Mouse (Mus musculus): ENCODE results near the gene Jarid2. TPM values are rescaled to one million over a fixed set of nuclear protein-coding genes. Genes with fewer than 3 reads are reported as not detected.
"Not testable (repeated sequence)": the region's sequence is repeated elsewhere in the genome, so short reads cannot be mapped to it uniquely, and the experiment has no call there.

The Jarid2 gene
- total and polyA plus RNA-seq, 2 experiments from 2014 or later, result 16.5 to 22.2 TPM

GRCm38 (mm10) chr13:44715187-44715885, 13.9 kb upstream of the Jarid2 start:
- Histone ChIP-seq H3K4me2 (ENCODE audit: low read depth) (no peak overlapping the region), H3K36me3 (ENCODE audit: insufficient read depth) (no peaks in the 10 kb centered on the region), H3K27me3 (ENCODE audit: insufficient read depth, low read length) (no peaks in the 10 kb centered on the region), H3K9me3 (ENCODE audit: low read length) (no peaks in the 10 kb centered on the region), H3K9ac (no peak overlapping the region), H3K27ac (ENCODE audit: low read depth, low read length) (no peak overlapping the region), H3K4me1 (ENCODE audit: insufficient read depth) (no peaks in the 10 kb centered on the region), H3K4me3 (ENCODE audit: low read depth, low read length) (no peak overlapping the region)
- no peak for TF ChIP-seq CTCF (IDR thresholded peaks at IDR 0.05; ENCODE audit: low read depth)
- DNase-seq, result peak; percentile 36
- 10% methylated on average over 10 of the region's 10 CpGs for WGBS
- peak; percentile 66 for ATAC-seq

- no peak overlapping the region for H3K4me3 ChIP-seq (ENCODE audit: low read depth, low read length)
- H3K9me3 ChIP-seq (ENCODE audit: low read length), result no peaks in the 10 kb centered on the region
- DNase-seq, result no peak
- no peak for TF ChIP-seq CTCF (IDR thresholded peaks at IDR 0.05; ENCODE audit: low read depth)
- H3K4me1 ChIP-seq (ENCODE audit: insufficient read depth), result no peaks in the 10 kb centered on the region
- 96% methylated on average over 9 of the region's 9 CpGs for WGBS
- H3K27ac ChIP-seq (ENCODE audit: low read depth, low read length), result no peak overlapping the region
- H3K4me2 ChIP-seq (ENCODE audit: low read depth), result no peak overlapping the region
- no peaks in the 10 kb centered on the region for H3K27me3 ChIP-seq (ENCODE audit: insufficient read depth, low read length)
- H3K36me3 ChIP-seq (ENCODE audit: insufficient read depth), result no peaks in the 10 kb centered on the region
- H3K9ac ChIP-seq, result no peak overlapping the region
- no peak for ATAC-seq
These were observed 11.4 kb upstream of the Jarid2 start for GRCm38 (mm10) chr13:44717838-44718237.

GRCm38 (mm10) chr13:44718465-44718864, 10.8 kb upstream of the Jarid2 start:
- not testable (repeated sequence) for H3K4me2 ChIP-seq (ENCODE audit: low read depth); H3K27me3 ChIP-seq (ENCODE audit: insufficient read depth, low read length); H3K9ac ChIP-seq; H3K4me1 ChIP-seq (ENCODE audit: insufficient read depth); H3K27ac ChIP-seq (ENCODE audit: low read depth, low read length); DNase-seq; H3K36me3 ChIP-seq (ENCODE audit: insufficient read depth); ATAC-seq; H3K4me3 ChIP-seq (ENCODE audit: low read depth, low read length); H3K9me3 ChIP-seq (ENCODE audit: low read length)
- 90% methylated on average over 5 of the region's 5 CpGs for WGBS

- no peak overlapping the region for H3K9ac ChIP-seq
- 76% methylated on average over 1 of the region's 1 CpGs for WGBS
These were observed 9.2 kb upstream of the Jarid2 start for GRCm38 (mm10) chr13:44720094-44720493.

GRCm38 (mm10) chr13:44721891-44722547, 7.3 kb upstream of the Jarid2 start:
- Histone ChIP-seq H3K27me3 (ENCODE audit: insufficient read depth, low read length) (no peaks in the 10 kb centered on the region), H3K4me3 (ENCODE audit: low read depth, low read length) (no peak overlapping the region), H3K4me2 (ENCODE audit: low read depth) (no peak overlapping the region), H3K36me3 (ENCODE audit: insufficient read depth) (no peaks in the 10 kb centered on the region), H3K4me1 (ENCODE audit: insufficient read depth) (no peaks in the 10 kb centered on the region), H3K9me3 (ENCODE audit: low read length) (no peaks in the 10 kb centered on the region), H3K27ac (ENCODE audit: low read depth, low read length) (no peak overlapping the region), H3K9ac (no peak overlapping the region)
- WGBS, result 73% methylated on average over 5 of the region's 5 CpGs
- no peak for DNase-seq
- no peak for TF ChIP-seq CTCF (IDR thresholded peaks at IDR 0.05; ENCODE audit: low read depth)
- no peak for ATAC-seq

More at GRCm38 (mm10) chr13:44720094-44720493, 9.2 kb upstream of the Jarid2 start:
- Histone ChIP-seq H3K4me1 (ENCODE audit: insufficient read depth) (no peaks in the 10 kb centered on the region), H3K9me3 (ENCODE audit: low read length) (no peaks in the 10 kb centered on the region), H3K27ac (ENCODE audit: low read depth, low read length) (no peak overlapping the region), H3K4me2 (ENCODE audit: low read depth) (no peak overlapping the region), H3K27me3 (ENCODE audit: insufficient read depth, low read length) (no peaks in the 10 kb centered on the region), H3K36me3 (ENCODE audit: insufficient read depth) (no peaks in the 10 kb centered on the region), H3K4me3 (ENCODE audit: low read depth, low read length) (no peak overlapping the region)
- ATAC-seq (no peak), DNase-seq (no peak)
- TF ChIP-seq CTCF (IDR thresholded peaks at IDR 0.05; ENCODE audit: low read depth), result no peak

- DNase-seq; H3K36me3 ChIP-seq (ENCODE audit: insufficient read depth); ATAC-seq; H3K9ac ChIP-seq; H3K4me1 ChIP-seq (ENCODE audit: insufficient read depth); H3K27ac ChIP-seq (ENCODE audit: low read depth, low read length); H3K9me3 ChIP-seq (ENCODE audit: low read length); H3K4me2 ChIP-seq (ENCODE audit: low read depth); H3K4me3 ChIP-seq (ENCODE audit: low read depth, low read length); H3K27me3 ChIP-seq (ENCODE audit: insufficient read depth, low read length): not testable (repeated sequence)
- WGBS, result 92% methylated on average over 9 of the region's 9 CpGs
These were observed 5.8 kb upstream of the Jarid2 start for GRCm38 (mm10) chr13:44723522-44723921.

- WGBS, result 49% methylated on average over 1 of the region's 1 CpGs
- H3K36me3 ChIP-seq (ENCODE audit: insufficient read depth), result no peaks in the 10 kb centered on the region
- ATAC-seq (no peak), DNase-seq (no peak)
- no peaks in the 10 kb centered on the region for H3K27me3 ChIP-seq (ENCODE audit: insufficient read depth, low read length)
- no peak overlapping the region for H3K4me3 ChIP-seq (ENCODE audit: low read depth, low read length)
- H3K9ac ChIP-seq, result no peak overlapping the region
- no peak for TF ChIP-seq CTCF (IDR thresholded peaks at IDR 0.05; ENCODE audit: low read depth)
- H3K27ac ChIP-seq (ENCODE audit: low read depth, low read length), result no peak overlapping the region
- no peak overlapping the region for H3K4me2 ChIP-seq (ENCODE audit: low read depth)
- H3K9me3 ChIP-seq (ENCODE audit: low read length), result no peaks in the 10 kb centered on the region
- peaks cover 4% of the 10 kb centered on the region; the same call in 1 of the 2 replicates for H3K4me1 ChIP-seq (ENCODE audit: insufficient read depth)
These were observed 961 bp upstream of the Jarid2 start for GRCm38 (mm10) chr13:44728145-44728880.
